Mouse (Mus musculus) heart, postnatal 4 days (tissue): Measurements from ENCODE around the gene Fam122c. TPM values are rescaled to one million over a fixed set of nuclear protein-coding genes. Genes with fewer than 3 reads are reported as not detected.

Source experiments
- total RNA-seq, 2 experiments: library from RNA; stranded (reverse); gene quantifications; 2 replicates each; pipeline ENCODE4 v1.2.3; 2021

The Fam122c gene
- total RNA-seq, 2 experiments from 2014 or later, result not detected

Other genes with a start within 250 kb of the Fam122c start
- gene Plac1, start 33.3 kb upstream of the Fam122c start, total RNA-seq, result 1 to 10 TPM in 1 of 2 experiments, under 1 TPM in 1; 0.69 to 1.0 TPM
- 10 to 100 TPM; 16.6 to 17.3 TPM for gene Fam122b, start 3.6 kb upstream of the Fam122c start, total RNA-seq
- gene Mospd1, start 97.1 kb downstream of the Fam122c start, total RNA-seq, result 10 to 100 TPM; 34.9 to 38.8 TPM
- gene Etd, start 161.5 kb downstream of the Fam122c start, total RNA-seq, result not detected